Mouse (Mus musculus): ENCODE measurements around the gene Slc9a1. TPM values are rescaled to one million over a fixed set of nuclear protein-coding genes. Genes with fewer than 3 reads are reported as not detected.

The Slc9a1 gene
- total and polyA plus RNA-seq, 2 experiments from 2014 or later = 4.4 to 30.8 TPM

DNA sequence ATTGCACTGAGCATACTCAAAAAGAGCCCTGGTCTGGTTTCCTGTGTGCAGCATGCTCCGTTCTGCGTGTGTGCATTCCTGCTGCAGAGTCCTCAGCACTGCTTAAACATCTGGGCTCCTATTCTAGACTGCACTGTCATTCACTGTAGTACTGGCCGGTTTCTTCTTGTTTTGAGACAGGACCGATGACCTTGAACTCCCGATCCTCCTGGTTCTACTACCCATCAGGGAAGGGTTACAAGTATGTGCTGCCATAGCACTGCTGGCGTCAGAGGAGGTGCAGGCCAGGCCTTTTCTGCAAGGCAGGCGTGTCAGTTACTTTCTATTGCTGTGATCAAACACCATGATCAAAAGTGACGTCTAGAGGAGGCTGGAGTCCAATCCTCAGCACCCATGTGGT, 11.6 kb downstream of the Slc9a1 start:
- Histone ChIP-seq H3K9ac (replicated peaks; ENCODE audit: low read depth, low read length) (no peak overlapping the region), H3K4me1 (ENCODE audit: control insufficient read depth, insufficient read depth) (peaks cover 38% of the 10 kb centered on the region), H3K4me3 (ENCODE audit: low read depth, low read length) (no peak overlapping the region), H3K9me3 (replicated peaks; ENCODE audit: control insufficient read depth, low read length) (no peaks in the 10 kb centered on the region), H3K4me2 (ENCODE audit: low read depth, low read length) (no peak overlapping the region), H3K27ac (ENCODE audit: low read depth) (no peak overlapping the region; the same call in 1 of the 2 replicates), H3K36me3 (replicated peaks; ENCODE audit: control insufficient read depth, insufficient read depth, low read length) (peaks cover 7% of the 10 kb centered on the region; the same call in 1 of the 2 replicates), H3K27me3 (ENCODE audit: control insufficient read depth, insufficient read depth, low read length) (no peaks in the 10 kb centered on the region)
- WGBS = 59% methylated on average over 8 of the region's 8 CpGs
- no peak for TF ChIP-seq CTCF (IDR thresholded peaks at IDR 0.05; ENCODE audit: low read depth)
- no peak for TF ChIP-seq EP300 (IDR thresholded peaks at IDR 0.05; ENCODE audit: low read depth)
- DNase-seq (ENCODE audit: low spot score) (no peak), ATAC-seq (ENCODE audit: insufficient read depth, low read depth) (no peak)

DNA sequence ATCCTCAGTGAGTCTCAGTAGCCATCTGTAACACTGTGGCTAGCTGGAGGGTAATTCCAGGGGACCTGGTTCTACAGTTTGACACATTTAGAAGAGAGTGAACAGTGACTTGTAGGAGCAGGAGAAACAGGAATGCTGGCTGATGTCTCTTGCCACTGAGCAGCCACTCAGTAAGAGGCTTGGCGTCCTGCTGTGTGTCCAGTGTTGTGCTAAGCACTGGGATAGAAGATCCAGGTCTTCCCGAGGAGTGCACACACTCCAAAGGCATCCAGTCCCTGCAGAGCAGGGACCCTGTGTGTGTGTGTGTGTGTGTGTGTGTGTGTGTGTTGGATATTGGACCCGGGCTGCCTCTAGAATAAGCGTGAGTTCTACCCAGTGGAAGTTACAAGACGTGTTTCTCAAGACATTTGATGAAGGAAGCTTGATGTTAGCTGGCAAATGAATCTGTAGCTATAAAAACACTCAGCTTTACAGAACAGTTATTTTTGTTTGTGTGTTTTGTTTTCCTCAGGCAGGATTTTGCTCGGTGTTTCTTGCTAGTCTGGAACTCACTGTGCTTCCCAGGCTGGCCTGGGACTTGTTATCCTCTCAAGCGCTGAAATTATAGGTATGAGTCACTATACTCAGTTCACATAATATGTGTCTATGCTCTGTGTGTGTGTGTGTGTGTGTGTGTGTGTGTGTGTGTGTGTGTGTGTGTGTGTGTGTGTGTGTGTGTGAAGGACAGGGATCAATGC, 16.7 kb downstream of the Slc9a1 start:
- WGBS = 63% methylated on average over 7 of the region's 7 CpGs
- no peak overlapping the region for H3K4me3 ChIP-seq (ENCODE audit: low read depth, low read length)
- ATAC-seq (ENCODE audit: insufficient read depth, low read depth) = no peak
- no peaks in the 10 kb centered on the region for H3K9me3 ChIP-seq (replicated peaks; ENCODE audit: control insufficient read depth, low read length)
- peaks cover 27% of the 10 kb centered on the region for H3K4me1 ChIP-seq (ENCODE audit: control insufficient read depth, insufficient read depth)
- H3K9ac ChIP-seq (replicated peaks; ENCODE audit: low read depth, low read length) = no peak overlapping the region
- no peaks in the 10 kb centered on the region for H3K27me3 ChIP-seq (ENCODE audit: control insufficient read depth, insufficient read depth, low read length)
- no peak for DNase-seq (ENCODE audit: low spot score)
- peaks cover 7% of the 10 kb centered on the region; the same call in 1 of the 2 replicates for H3K36me3 ChIP-seq (replicated peaks; ENCODE audit: control insufficient read depth, insufficient read depth, low read length)
- no peak overlapping the region for H3K27ac ChIP-seq (ENCODE audit: low read depth)
- TF ChIP-seq EP300 (IDR thresholded peaks at IDR 0.05; ENCODE audit: low read depth) (no peak), CTCF (IDR thresholded peaks at IDR 0.05; ENCODE audit: low read depth) (no peak)
- H3K4me2 ChIP-seq (ENCODE audit: low read depth, low read length) = no peak overlapping the region

DNA sequence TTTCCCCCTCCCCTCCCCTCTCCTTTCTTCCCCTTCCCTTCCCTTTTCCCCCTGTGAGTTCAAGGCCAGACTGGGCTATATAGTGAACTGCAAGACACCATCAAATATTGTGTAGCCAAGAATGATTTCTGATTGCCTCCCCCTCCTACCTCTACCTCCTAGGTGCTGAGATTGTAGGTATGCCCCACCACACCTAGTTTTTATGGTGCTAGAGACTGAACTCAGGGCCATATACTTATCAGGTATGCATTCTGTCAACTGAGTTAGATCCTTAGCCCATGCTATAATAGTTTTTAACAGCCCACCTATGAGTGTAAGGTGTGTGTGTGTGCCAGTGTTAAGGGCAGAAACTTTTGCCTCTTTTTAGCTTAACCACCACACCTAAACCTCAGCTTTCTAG, 17.5 kb downstream of the Slc9a1 start:
- DNase-seq (ENCODE audit: low spot score) (no peak), ATAC-seq (ENCODE audit: insufficient read depth, low read depth) (no peak)
- Histone ChIP-seq H3K36me3 (replicated peaks; ENCODE audit: control insufficient read depth, insufficient read depth, low read length) (0 out of 2 replicates have a peak, but pooled peaks cover 3% of the 10 kb centered on the region), H3K9me3 (replicated peaks; ENCODE audit: control insufficient read depth, low read length) (no peaks in the 10 kb centered on the region), H3K9ac (replicated peaks; ENCODE audit: low read depth, low read length) (no peak overlapping the region), H3K27me3 (ENCODE audit: control insufficient read depth, insufficient read depth, low read length) (no peaks in the 10 kb centered on the region), H3K4me1 (ENCODE audit: control insufficient read depth, insufficient read depth) (peaks cover 33% of the 10 kb centered on the region), H3K4me2 (ENCODE audit: low read depth, low read length) (no peak overlapping the region), H3K4me3 (ENCODE audit: low read depth, low read length) (no peak overlapping the region), H3K27ac (ENCODE audit: low read depth) (no peak overlapping the region)
- TF ChIP-seq EP300 (IDR thresholded peaks at IDR 0.05; ENCODE audit: low read depth) (no peak), CTCF (IDR thresholded peaks at IDR 0.05; ENCODE audit: low read depth) (no peak)

- Histone ChIP-seq H3K4me3 (ENCODE audit: low read depth, low read length) (no peak overlapping the region), H3K27ac (ENCODE audit: low read depth) (peak overlapping the region; percentile 72), H3K4me1 (ENCODE audit: control insufficient read depth, insufficient read depth) (peaks cover 33% of the 10 kb centered on the region), H3K36me3 (replicated peaks; ENCODE audit: control insufficient read depth, insufficient read depth, low read length) (0 out of 2 replicates have a peak, but pooled peaks cover 3% of the 10 kb centered on the region), H3K4me2 (ENCODE audit: low read depth, low read length) (peak overlapping the region; percentile 1), H3K27me3 (ENCODE audit: control insufficient read depth, insufficient read depth, low read length) (no peaks in the 10 kb centered on the region), H3K9ac (replicated peaks; ENCODE audit: low read depth, low read length) (no peak overlapping the region), H3K9me3 (replicated peaks; ENCODE audit: control insufficient read depth, low read length) (no peaks in the 10 kb centered on the region)
- DNase-seq (ENCODE audit: low spot score) = peak; percentile 92
- TF ChIP-seq EP300 (IDR thresholded peaks at IDR 0.05; ENCODE audit: low read depth) (no peak), CTCF (IDR thresholded peaks at IDR 0.05; ENCODE audit: low read depth) (no peak)
- 33% methylated on average over 16 of the region's 16 CpGs for WGBS
- ATAC-seq (ENCODE audit: insufficient read depth, low read depth) = peak; percentile 82
These were observed 19.5 kb downstream of the Slc9a1 start for GRCm38 (mm10) chr4:133388781-133389552.

GRCm38 (mm10) chr4:133390042-133390441, 20.5 kb downstream of the Slc9a1 start:
- Histone ChIP-seq H3K4me1 (ENCODE audit: control insufficient read depth, insufficient read depth) (peaks cover 42% of the 10 kb centered on the region), H3K27me3 (ENCODE audit: control insufficient read depth, insufficient read depth, low read length) (no peaks in the 10 kb centered on the region), H3K36me3 (replicated peaks; ENCODE audit: control insufficient read depth, insufficient read depth, low read length) (no peaks in the 10 kb centered on the region), H3K9me3 (replicated peaks; ENCODE audit: control insufficient read depth, low read length) (no peaks in the 10 kb centered on the region), H3K27ac (ENCODE audit: low read depth) (peak overlapping the region; percentile 72), H3K4me3 (ENCODE audit: low read depth, low read length) (no peak overlapping the region), H3K4me2 (ENCODE audit: low read depth, low read length) (no peak overlapping the region), H3K9ac (replicated peaks; ENCODE audit: low read depth, low read length) (no peak overlapping the region)
- no peak for DNase-seq (ENCODE audit: low spot score)
- TF ChIP-seq EP300 (IDR thresholded peaks at IDR 0.05; ENCODE audit: low read depth) (no peak), CTCF (IDR thresholded peaks at IDR 0.05; ENCODE audit: low read depth) (no peak)
- WGBS = 64% methylated on average over 2 of the region's 2 CpGs
- no peak for ATAC-seq (ENCODE audit: insufficient read depth, low read depth)

All from heart, postnatal 0 days (tissue).